Mouse (Mus musculus) MEL (cell line): ENCODE measurements around the gene Trio.

Source experiments
- CTCF ChIP-seq, 3 experiments: IDR thresholded peaks in 2 of 3; conservative IDR thresholded peaks in 1 of 3; 2 replicates each; pipeline ENCODE4 v1.5.1; 2011 to 2012; ENCODE audit warnings: low read length in 3 of 3, low read depth in 2 of 3, mild to moderate bottlenecking in 2 of 3, improper control_type of control experiment in 1 of 3, inconsistent platforms in 1 of 3, mixed read lengths in 1 of 3, moderate library complexity in 1 of 3; ENCODE audit not compliant: control insufficient read depth in 1 of 3, insufficient read depth in 1 of 3, poor library complexity in 1 of 3, severe bottlenecking in 1 of 3
- GATA1 ChIP-seq: IDR thresholded peaks from 2 replicates; pipeline ENCODE4 v1.6.1; 2011; ENCODE audit warnings: low read depth, low read length, improper control_type of control experiment
- MEF2A ChIP-seq: IDR thresholded peaks from 2 replicates; pipeline ENCODE4 v1.6.1; 2014; ENCODE audit warnings: low read depth, mild to moderate bottlenecking, inconsistent platforms, low read length, improper control_type of control experiment; ENCODE audit not compliant: poor library complexity, insufficient replicate concordance, severe bottlenecking; ENCODE audit errors: extremely low read depth
- NRF1 ChIP-seq: IDR thresholded peaks from 2 replicates; pipeline ENCODE4 v1.6.1; 2014; ENCODE audit warnings: low read depth, mild to moderate bottlenecking, inconsistent platforms, low read length, improper control_type of control experiment, moderate library complexity; ENCODE audit not compliant: poor library complexity, insufficient read depth, severe bottlenecking
- POLR2A ChIP-seq, 2 experiments: IDR thresholded peaks; 2 replicates each; pipeline ENCODE4 v1.6.1; 2011 to 2012; ENCODE audit warnings: low read length in 2 of 2, mild to moderate bottlenecking in 2 of 2, control low read depth in 1 of 2, improper control_type of control experiment in 1 of 2, low read depth in 1 of 2, moderate library complexity in 1 of 2; ENCODE audit not compliant: control insufficient read depth in 1 of 2, insufficient read depth in 1 of 2, poor library complexity in 1 of 2
- TBP ChIP-seq: IDR thresholded peaks from 2 replicates; pipeline ENCODE4 v1.8.0; 2011; ENCODE audit warnings: low read depth, low read length, improper control_type of control experiment
- UBTF ChIP-seq: IDR thresholded peaks from 2 replicates; pipeline ENCODE4 v1.6.1; 2012; ENCODE audit warnings: low read depth, mild to moderate bottlenecking, inconsistent platforms, low read length, improper control_type of control experiment, moderate library complexity, borderline replicate concordance; ENCODE audit not compliant: insufficient read depth
- ZC3H11A ChIP-seq: IDR thresholded peaks from 2 replicates; pipeline ENCODE4 v1.6.1; 2012; ENCODE audit warnings: low read depth, mild to moderate bottlenecking, inconsistent platforms, low read length, improper control_type of control experiment

GRCm38 (mm10) chr15:27731818-27732217 lies 293.8 kb downstream of the Trio start:
- no peak for TF ChIP-seq CTCF (IDR thresholded peaks at IDR 0.05 in 2 of 3, conservative IDR thresholded peaks at IDR 0.05 in 1 of 3; ENCODE audit: control insufficient read depth in 1 of 3, insufficient read depth in 1 of 3, low read depth in 2 of 3, low read length in 3 of 3, poor library complexity in 1 of 3, severe bottlenecking in 1 of 3)
- no peak for TF ChIP-seq NRF1
- no peak for TF ChIP-seq GATA1
- TF ChIP-seq POLR2A (IDR thresholded peaks at IDR 0.05; ENCODE audit: control insufficient read depth in 1 of 2, insufficient read depth in 1 of 2, low read depth in 1 of 2, low read length in 2 of 2, poor library complexity in 1 of 2): no peak
- no peak for TF ChIP-seq UBTF
- TF ChIP-seq MEF2A: no peak
- TF ChIP-seq ZC3H11A: no peak
- no peak for TF ChIP-seq TBP
